Mouse (Mus musculus): ENCODE measurements around the gene Olfr372. TPM values are rescaled to one million over a fixed set of nuclear protein-coding genes. Genes with fewer than 3 reads are reported as not detected.
"Not testable (repeated sequence)": the region's sequence is repeated elsewhere in the genome, so short reads cannot be mapped to it uniquely, and the experiment has no call there.

Olfr372 gene
- total RNA-seq (2014; fragmentation: Nextera tagmentation) = 0.29 TPM in 1 of 2 replicates, not detected in the other
- 0.12 and 0.27 TPM in 2 replicates for total RNA-seq (2017)
- not detected in 2 replicates for polyA plus RNA-seq (2012)

- H3K36me3 ChIP-seq (replicated peaks); H3K9me3 ChIP-seq (replicated peaks); ATAC-seq (ENCODE audit: extremely low read depth, insufficient number of reproducible peaks, low FRiP score, poor library complexity, severe bottlenecking): not testable (repeated sequence)
Measured at GRCm38 (mm10) chr8:72040918-72041317, at the start of gene Olfr372. Gene Olfr372, plus strand, starts transcription at chr8:72041218.

GRCm38 (mm10) chr8:71999434-71999833, 41.6 kb upstream of the Olfr372 start:
- Histone ChIP-seq H3K9me3 (replicated peaks) (no peaks in the 10 kb centered on the region), H3K27me3 (ENCODE audit: insufficient read depth, low read length) (0 out of 2 replicates have a peak, but pooled peaks cover 3% of the 10 kb centered on the region), H3K4me3 (ENCODE audit: low read depth, low read length) (no peak overlapping the region), H3K36me3 (replicated peaks) (no peaks in the 10 kb centered on the region), H3K4me1 (ENCODE audit: insufficient read depth, low read depth, low read length) (peaks cover 4% of the 10 kb centered on the region)
- no peak for ATAC-seq (ENCODE audit: extremely low read depth, insufficient number of reproducible peaks, low FRiP score, poor library complexity, severe bottlenecking)
- no peak for TF ChIP-seq POLR2AphosphoS5 (IDR thresholded peaks at IDR 0.05; ENCODE audit: insufficient replicate concordance, low read depth, low read length)
- no peak for TF ChIP-seq CTCF (IDR thresholded peaks at IDR 0.05; ENCODE audit: low read depth, low read length)
- no peak for TF ChIP-seq GATA2 (IDR thresholded peaks at IDR 0.05; ENCODE audit: borderline replicate concordance, low read depth, low read length)
- no peak for TF ChIP-seq TAL1 (conservative IDR thresholded peaks at IDR 0.05; ENCODE audit: low read depth, low read length)
- no peak for DNase-seq (ENCODE audit: low spot score)

More at GRCm38 (mm10) chr8:72040918-72041317, at the start of gene Olfr372:
- H3K4me1 ChIP-seq (ENCODE audit: insufficient read depth, low read depth, low read length); H3K4me3 ChIP-seq (ENCODE audit: low read depth, low read length); DNase-seq (ENCODE audit: low spot score); H3K27me3 ChIP-seq (ENCODE audit: insufficient read depth, low read length): not testable (repeated sequence)

- H3K36me3 ChIP-seq (replicated peaks) = no peaks in the 10 kb centered on the region
- H3K27me3 ChIP-seq (ENCODE audit: insufficient read depth, low read length) = 0 out of 2 replicates have a peak, but pooled peaks cover 3% of the 10 kb centered on the region
- ATAC-seq (ENCODE audit: extremely low read depth, insufficient number of reproducible peaks, low FRiP score, poor library complexity, severe bottlenecking) (no peak), DNase-seq (ENCODE audit: low spot score) (no peak)
- TF ChIP-seq GATA2 (IDR thresholded peaks at IDR 0.05; ENCODE audit: borderline replicate concordance, low read depth, low read length) (no peak), CTCF (IDR thresholded peaks at IDR 0.05; ENCODE audit: low read depth, low read length) (no peak), POLR2AphosphoS5 (IDR thresholded peaks at IDR 0.05; ENCODE audit: insufficient replicate concordance, low read depth, low read length) (no peak), TAL1 (conservative IDR thresholded peaks at IDR 0.05; ENCODE audit: low read depth, low read length) (no peak), GATA1 (IDR thresholded peaks at IDR 0.05; ENCODE audit: borderline replicate concordance, low read length) (no peak)
- peaks cover 4% of the 10 kb centered on the region for H3K4me1 ChIP-seq (ENCODE audit: insufficient read depth, low read depth, low read length)
- no peaks in the 10 kb centered on the region for H3K9me3 ChIP-seq (replicated peaks)
- H3K4me3 ChIP-seq (ENCODE audit: low read depth, low read length) = no peak overlapping the region
Measured at GRCm38 (mm10) chr8:72000223-72000622, 40.8 kb upstream of the Olfr372 start.

- Histone ChIP-seq H3K4me1 (ENCODE audit: insufficient read depth, low read depth, low read length) (peaks cover 4% of the 10 kb centered on the region; the same call in 1 of the 2 replicates), H3K9me3 (replicated peaks) (no peaks in the 10 kb centered on the region), H3K36me3 (replicated peaks) (no peaks in the 10 kb centered on the region), H3K4me3 (ENCODE audit: low read depth, low read length) (no peak overlapping the region), H3K27me3 (ENCODE audit: insufficient read depth, low read length) (0 out of 2 replicates have a peak, but pooled peaks cover 3% of the 10 kb centered on the region)
- no peak for TF ChIP-seq GATA2 (IDR thresholded peaks at IDR 0.05; ENCODE audit: borderline replicate concordance, low read depth, low read length)
- no peak for TF ChIP-seq CTCF (IDR thresholded peaks at IDR 0.05; ENCODE audit: low read depth, low read length)
- TF ChIP-seq GATA1 (IDR thresholded peaks at IDR 0.05; ENCODE audit: borderline replicate concordance, low read length) = no peak
- TF ChIP-seq POLR2AphosphoS5 (IDR thresholded peaks at IDR 0.05; ENCODE audit: insufficient replicate concordance, low read depth, low read length) = no peak
- no peak for TF ChIP-seq TAL1 (conservative IDR thresholded peaks at IDR 0.05; ENCODE audit: low read depth, low read length)
- DNase-seq (ENCODE audit: low spot score) (no peak), ATAC-seq (ENCODE audit: extremely low read depth, insufficient number of reproducible peaks, low FRiP score, poor library complexity, severe bottlenecking) (no peak)
Measured at GRCm38 (mm10) chr8:72002942-72003341, 38.1 kb upstream of the Olfr372 start.

- H3K36me3 ChIP-seq (replicated peaks) = no peaks in the 10 kb centered on the region
- H3K4me3 ChIP-seq (ENCODE audit: low read depth, low read length) = no peak overlapping the region
- peaks cover 13% of the 10 kb centered on the region for H3K4me1 ChIP-seq (ENCODE audit: insufficient read depth, low read depth, low read length)
- DNase-seq (ENCODE audit: low spot score) (no peak), ATAC-seq (ENCODE audit: extremely low read depth, insufficient number of reproducible peaks, low FRiP score, poor library complexity, severe bottlenecking) (no peak)
- no peaks in the 10 kb centered on the region for H3K9me3 ChIP-seq (replicated peaks)
- TF ChIP-seq GATA2 (IDR thresholded peaks at IDR 0.05; ENCODE audit: borderline replicate concordance, low read depth, low read length) = no peak
- no peak for TF ChIP-seq POLR2AphosphoS5 (IDR thresholded peaks at IDR 0.05; ENCODE audit: insufficient replicate concordance, low read depth, low read length)
- no peak for TF ChIP-seq TAL1 (conservative IDR thresholded peaks at IDR 0.05; ENCODE audit: low read depth, low read length)
- TF ChIP-seq GATA1 (IDR thresholded peaks at IDR 0.05; ENCODE audit: borderline replicate concordance, low read length) = no peak
- no peak for TF ChIP-seq CTCF (IDR thresholded peaks at IDR 0.05; ENCODE audit: low read depth, low read length)
- peaks cover 3% of the 10 kb centered on the region; the same call in 1 of the 2 replicates for H3K27me3 ChIP-seq (ENCODE audit: insufficient read depth, low read length)
Measured at GRCm38 (mm10) chr8:72005912-72006311, 35.1 kb upstream of the Olfr372 start.

- TF ChIP-seq POLR2AphosphoS5 (IDR thresholded peaks at IDR 0.05; ENCODE audit: insufficient replicate concordance, low read depth, low read length) = no peak
- TF ChIP-seq TAL1 (conservative IDR thresholded peaks at IDR 0.05; ENCODE audit: low read depth, low read length) = no peak
- TF ChIP-seq CTCF (IDR thresholded peaks at IDR 0.05; ENCODE audit: low read depth, low read length) = no peak
- no peak for TF ChIP-seq GATA2 (IDR thresholded peaks at IDR 0.05; ENCODE audit: borderline replicate concordance, low read depth, low read length)
- TF ChIP-seq GATA1 (IDR thresholded peaks at IDR 0.05; ENCODE audit: borderline replicate concordance, low read length) = no peak
- DNase-seq (ENCODE audit: low spot score) = no peak
- Histone ChIP-seq H3K4me3 (ENCODE audit: low read depth, low read length) (no peak overlapping the region), H3K4me1 (ENCODE audit: insufficient read depth, low read depth, low read length) (peaks cover 13% of the 10 kb centered on the region), H3K36me3 (replicated peaks) (no peaks in the 10 kb centered on the region), H3K27me3 (ENCODE audit: insufficient read depth, low read length) (peaks cover 3% of the 10 kb centered on the region; the same call in 1 of the 2 replicates), H3K9me3 (replicated peaks) (no peaks in the 10 kb centered on the region)
- ATAC-seq (ENCODE audit: extremely low read depth, insufficient number of reproducible peaks, low FRiP score, poor library complexity, severe bottlenecking) = no peak
Measured at GRCm38 (mm10) chr8:72006763-72007162, 34.3 kb upstream of the Olfr372 start.
